Mouse (Mus musculus): ENCODE data around the gene Lpar3. TPM values are rescaled to one million over a fixed set of nuclear protein-coding genes. Genes with fewer than 3 reads are reported as not detected.

Gene Lpar3
- polyA plus RNA-seq, 1 experiment from 2014 or later: not detected

- no peaks in the 10 kb centered on the region for H3K27me3 ChIP-seq (ENCODE audit: insufficient read depth, low read length)
- no peak for ATAC-seq
These were observed 40.1 kb downstream of the Lpar3 start for GRCm38 (mm10) chr3:146260845-146261244.

GRCm38 (mm10) chr3:146262536-146262935 is 41.8 kb downstream of the Lpar3 start:
- no peaks in the 10 kb centered on the region for H3K4me1 ChIP-seq (ENCODE audit: insufficient read depth)
- H3K27ac ChIP-seq (ENCODE audit: low read depth): no peak overlapping the region
- DNase-seq (no peak), ATAC-seq (no peak)
- H3K9me3 ChIP-seq (ENCODE audit: low read length): no peaks in the 10 kb centered on the region
- WGBS (ENCODE audit: insufficient replicate concordance): 50% methylated on average over 1 of the region's 1 CpGs
- H3K27me3 ChIP-seq (ENCODE audit: insufficient read depth, low read length): no peaks in the 10 kb centered on the region
- no peak for TF ChIP-seq CTCF (IDR thresholded peaks at IDR 0.05; ENCODE audit: low read depth)
- no peak for TF ChIP-seq EP300 (IDR thresholded peaks at IDR 0.05; ENCODE audit: low read depth)
- H3K9ac ChIP-seq (replicated peaks): no peak overlapping the region
- no peak overlapping the region for H3K4me3 ChIP-seq (ENCODE audit: low read depth, low read length)
- H3K36me3 ChIP-seq (replicated peaks; ENCODE audit: insufficient read depth, low read length): no peaks in the 10 kb centered on the region
- H3K4me2 ChIP-seq (ENCODE audit: low read depth, low read length): no peak overlapping the region

More at GRCm38 (mm10) chr3:146260845-146261244, 40.1 kb downstream of the Lpar3 start:
- Histone ChIP-seq H3K9ac (replicated peaks) (no peak overlapping the region), H3K4me1 (ENCODE audit: insufficient read depth) (no peaks in the 10 kb centered on the region; the same call in 1 of the 2 replicates), H3K4me2 (ENCODE audit: low read depth, low read length) (no peak overlapping the region), H3K9me3 (ENCODE audit: low read length) (no peaks in the 10 kb centered on the region), H3K4me3 (ENCODE audit: low read depth, low read length) (no peak overlapping the region), H3K27ac (ENCODE audit: low read depth) (no peak overlapping the region), H3K36me3 (replicated peaks; ENCODE audit: insufficient read depth, low read length) (no peaks in the 10 kb centered on the region)
- WGBS (ENCODE audit: insufficient replicate concordance): 71% methylated on average over 11 of the region's 11 CpGs
- TF ChIP-seq CTCF (IDR thresholded peaks at IDR 0.05; ENCODE audit: low read depth) (no peak), EP300 (IDR thresholded peaks at IDR 0.05; ENCODE audit: low read depth) (no peak)
- no peak for DNase-seq

GRCm38 (mm10) chr3:146264146-146264545 is 43.4 kb downstream of the Lpar3 start:
- H3K27ac ChIP-seq (ENCODE audit: low read depth): no peak overlapping the region
- WGBS (ENCODE audit: insufficient replicate concordance): 69% methylated on average over 10 of the region's 10 CpGs

GRCm38 (mm10) chr3:146265545-146266130 is 44.9 kb downstream of the Lpar3 start:
- no peaks in the 10 kb centered on the region for H3K9me3 ChIP-seq (ENCODE audit: low read length)
- no peak for ATAC-seq
- H3K27me3 ChIP-seq (ENCODE audit: insufficient read depth, low read length): no peaks in the 10 kb centered on the region
- TF ChIP-seq CTCF (IDR thresholded peaks at IDR 0.05; ENCODE audit: low read depth) (no peak), EP300 (IDR thresholded peaks at IDR 0.05; ENCODE audit: low read depth) (no peak)
- no peaks in the 10 kb centered on the region for H3K4me1 ChIP-seq (ENCODE audit: insufficient read depth)
- no peak for DNase-seq
- no peak overlapping the region for H3K27ac ChIP-seq (ENCODE audit: low read depth)
- 48% methylated on average over 12 of the region's 12 CpGs for WGBS (ENCODE audit: insufficient replicate concordance)
- no peak overlapping the region for H3K4me3 ChIP-seq (ENCODE audit: low read depth, low read length)
- H3K4me2 ChIP-seq (ENCODE audit: low read depth, low read length): no peak overlapping the region
- H3K36me3 ChIP-seq (replicated peaks; ENCODE audit: insufficient read depth, low read length): no peaks in the 10 kb centered on the region
- H3K9ac ChIP-seq (replicated peaks): no peak overlapping the region

More at GRCm38 (mm10) chr3:146264146-146264545, 43.4 kb downstream of the Lpar3 start:
- ATAC-seq (no peak), DNase-seq (no peak)
- no peaks in the 10 kb centered on the region for H3K27me3 ChIP-seq (ENCODE audit: insufficient read depth, low read length)
- no peak overlapping the region for H3K9ac ChIP-seq (replicated peaks)
- no peak overlapping the region for H3K4me3 ChIP-seq (ENCODE audit: low read depth, low read length)
- no peaks in the 10 kb centered on the region for H3K4me1 ChIP-seq (ENCODE audit: insufficient read depth)
- H3K4me2 ChIP-seq (ENCODE audit: low read depth, low read length): no peak overlapping the region
- no peaks in the 10 kb centered on the region for H3K36me3 ChIP-seq (replicated peaks; ENCODE audit: insufficient read depth, low read length)
- TF ChIP-seq EP300 (IDR thresholded peaks at IDR 0.05; ENCODE audit: low read depth) (no peak), CTCF (IDR thresholded peaks at IDR 0.05; ENCODE audit: low read depth) (no peak)
- no peaks in the 10 kb centered on the region for H3K9me3 ChIP-seq (ENCODE audit: low read length)

GRCm38 (mm10) chr3:146268024-146268801 is 47.5 kb downstream of the Lpar3 start:
- Histone ChIP-seq H3K9ac (replicated peaks) (no peak overlapping the region), H3K4me2 (ENCODE audit: low read depth, low read length) (no peak overlapping the region), H3K9me3 (ENCODE audit: low read length) (no peaks in the 10 kb centered on the region), H3K4me3 (ENCODE audit: low read depth, low read length) (no peak overlapping the region), H3K36me3 (replicated peaks; ENCODE audit: insufficient read depth, low read length) (no peaks in the 10 kb centered on the region), H3K27me3 (ENCODE audit: insufficient read depth, low read length) (no peaks in the 10 kb centered on the region), H3K4me1 (ENCODE audit: insufficient read depth) (no peaks in the 10 kb centered on the region), H3K27ac (ENCODE audit: low read depth) (no peak overlapping the region)
- DNase-seq (no peak), ATAC-seq (no peak)
- WGBS (ENCODE audit: insufficient replicate concordance): 75% methylated on average over 14 of the region's 14 CpGs
- TF ChIP-seq EP300 (IDR thresholded peaks at IDR 0.05; ENCODE audit: low read depth) (no peak), CTCF (IDR thresholded peaks at IDR 0.05; ENCODE audit: low read depth) (no peak)

- no peaks in the 10 kb centered on the region for H3K4me1 ChIP-seq (ENCODE audit: insufficient read depth)
- H3K27me3 ChIP-seq (ENCODE audit: insufficient read depth, low read length): no peaks in the 10 kb centered on the region
- H3K27ac ChIP-seq (ENCODE audit: low read depth): no peak overlapping the region
- H3K4me2 ChIP-seq (ENCODE audit: low read depth, low read length): no peak overlapping the region
- no peak for TF ChIP-seq CTCF (IDR thresholded peaks at IDR 0.05; ENCODE audit: low read depth)
- TF ChIP-seq EP300 (IDR thresholded peaks at IDR 0.05; ENCODE audit: low read depth): no peak
- H3K36me3 ChIP-seq (replicated peaks; ENCODE audit: insufficient read depth, low read length): no peaks in the 10 kb centered on the region
- ATAC-seq: no peak
- no peak overlapping the region for H3K9ac ChIP-seq (replicated peaks)
- no peak for DNase-seq
- WGBS (ENCODE audit: insufficient replicate concordance): 45% methylated on average over 5 of the region's 5 CpGs
- no peaks in the 10 kb centered on the region for H3K9me3 ChIP-seq (ENCODE audit: low read length)
- no peak overlapping the region for H3K4me3 ChIP-seq (ENCODE audit: low read depth, low read length)
These were observed 53.7 kb downstream of the Lpar3 start for GRCm38 (mm10) chr3:146274503-146274902.

All from liver, postnatal 0 days (tissue).